Mouse (Mus musculus) hematopoietic stem cell, adult 5-6 weeks (primary cell): ENCODE data around the gene Ermap. TPM values are rescaled to one million over a fixed set of nuclear protein-coding genes. Genes with fewer than 3 reads are reported as not detected.

Experiments used
- total RNA-seq: library from RNA; stranded (forward); fragments of 172-1452, 232-1000 nt; gene quantifications from 2 replicates; pipeline ENCODE4 v1.2.3, GENCODE M21; 2017

Gene Ermap
- total RNA-seq, 1 experiment from 2014 or later, result 38.1 TPM

Other genes starting within 250 kb of the Ermap start
- gene Lao1, start 228.4 kb downstream of the Ermap start, total RNA-seq, result not detected in 2 replicates
- 12.4 and 23.3 TPM in 2 replicates for gene Slc2a1, start 81.3 kb downstream of the Ermap start, total RNA-seq
- gene Zfp691, start 15.8 kb downstream of the Ermap start, total RNA-seq, result 3.4 and 7.7 TPM in 2 replicates
- gene Svbp, start 5.3 kb upstream of the Ermap start, total RNA-seq, result 219 and 373 TPM in 2 replicates
- gene Tmem269, start 28.2 kb upstream of the Ermap start, total RNA-seq, result 0.69 and 0.94 TPM in 2 replicates
- gene AU022252, start 42.7 kb upstream of the Ermap start, total RNA-seq, result 6.4 and 11.9 TPM in 2 replicates
- 5.1 and 6.4 TPM in 2 replicates for gene P3h1, start 42.9 kb upstream of the Ermap start, total RNA-seq
- not detected in 2 replicates for gene Cldn19, start 65.4 kb upstream of the Ermap start, total RNA-seq
- gene Ybx1, start 104.6 kb upstream of the Ermap start, total RNA-seq, result 798 and 983 TPM in 2 replicates
- gene Ppih, start 130.5 kb upstream of the Ermap start, total RNA-seq, result 75.5 and 80.9 TPM in 2 replicates
- gene Ccdc30, start 225.5 kb upstream of the Ermap start, total RNA-seq, result 6.6 and 8.5 TPM in 2 replicates
- 11.7 and 11.9 TPM in 2 replicates for gene Ppcs, start 232.4 kb upstream of the Ermap start, total RNA-seq
- gene Zmynd12, start 232.8 kb upstream of the Ermap start, total RNA-seq, result 0.35 and 1.4 TPM in 2 replicates